Mouse (Mus musculus) heart, adult 18-20 months (tissue): ENCODE results near the gene Olfr1425. TPM values are rescaled to one million over a fixed set of nuclear protein-coding genes. Genes with fewer than 3 reads are reported as not detected.
"Not testable (repeated sequence)": the region's sequence is repeated elsewhere in the genome, so short reads cannot be mapped to it uniquely, and the experiment has no call there.

Source experiments
- DNase-seq, 2 experiments: peaks; one replicate each; pipeline ENCODE4 v3.0.0; 2021 to 2022; ENCODE audit warnings: mixed read lengths in 1 of 2
- long read RNA-seq, 2 experiments: library from polyadenylated mRNA; stranded (forward); transcript quantifications; one replicate each; pipeline ENCODE4 v2.0.0; 2021
- total RNA-seq, 2 experiments: library from RNA; stranded (reverse); gene quantifications; 2 replicates each; pipeline ENCODE4 v1.2.3; 2021

The Olfr1425 gene
- not detected for total RNA-seq
- long read RNA-seq, experiment 1: 0 reads
- long read RNA-seq, experiment 2: 0 reads

- not testable (repeated sequence) for DNase-seq
These were observed at the start of gene Olfr1425 for GRCm38 (mm10) chr19:12077631-12078030. Olfr1425 (minus strand) TSS chr19:12077731.

- no peak for DNase-seq
These were observed 45.6 kb upstream of the Olfr1425 start, which contains the start of gene Olfr76 for GRCm38 (mm10) chr19:12123103-12123502. Olfr76 (minus strand) TSS chr19:12123203.

GRCm38 (mm10) chr19:12116464-12116863, 38.9 kb upstream of the Olfr1425 start:
- DNase-seq: no peak

- DNase-seq: no peak
These were observed 38.3 kb upstream of the Olfr1425 start, which contains the start of gene Olfr1428 for GRCm38 (mm10) chr19:12115797-12116196. Olfr1428 (minus strand) TSS chr19:12115897.

- DNase-seq: no peak
These were observed 36.3 kb upstream of the Olfr1425 start for GRCm38 (mm10) chr19:12113807-12114206.

- no peak for DNase-seq
These were observed 27.0 kb upstream of the Olfr1425 start for GRCm38 (mm10) chr19:12104541-12104940.

- no peak for DNase-seq
These were observed 25.7 kb upstream of the Olfr1425 start, which contains the start of gene Olfr1427 for GRCm38 (mm10) chr19:12103234-12103633. Olfr1427 (minus strand) TSS chr19:12103334.

- no peak for DNase-seq
These were observed 14.4 kb upstream of the Olfr1425 start, which contains the start of gene Olfr1426 for GRCm38 (mm10) chr19:12091913-12092312. Olfr1426 (minus strand) TSS chr19:12092013.

- not testable (repeated sequence) for DNase-seq
These were observed 8.0 kb downstream of the Olfr1425 start for GRCm38 (mm10) chr19:12069546-12069945.

- not testable (repeated sequence) for DNase-seq
These were observed 9.7 kb downstream of the Olfr1425 start for GRCm38 (mm10) chr19:12067806-12068205.

- not testable (repeated sequence) for DNase-seq
These were observed 14.9 kb downstream of the Olfr1425 start, which contains the start of gene Olfr1424 for GRCm38 (mm10) chr19:12062582-12062981. Olfr1424 (minus strand) TSS chr19:12062682.

- DNase-seq: no peak
These were observed 34.4 kb downstream of the Olfr1425 start for GRCm38 (mm10) chr19:12043163-12043562.

GRCm38 (mm10) chr19:12041217-12041616, 36.3 kb downstream of the Olfr1425 start, which contains the start of gene Olfr1423:
Olfr1423 (minus strand) TSS chr19:12041317.
- no peak for DNase-seq

- no peak for DNase-seq
These were observed 39.8 kb downstream of the Olfr1425 start for GRCm38 (mm10) chr19:12037727-12038126.

- no peak for DNase-seq
These were observed 50.9 kb downstream of the Olfr1425 start for GRCm38 (mm10) chr19:12026606-12027005.

GRCm38 (mm10) chr19:12025333-12025732, 52.2 kb downstream of the Olfr1425 start:
- DNase-seq: no peak

- DNase-seq: peak; percentile 9 to 42
These were observed 53.4 kb downstream of the Olfr1425 start for GRCm38 (mm10) chr19:12024149-12024548.

Other genes starting within 250 kb of the Olfr1425 start
- not detected for gene Olfr1417, start 238.5 kb downstream of the Olfr1425 start, total RNA-seq
- not detected for gene Olfr1418, start 216.7 kb downstream of the Olfr1425 start, total RNA-seq
- gene Olfr1419, start 202.6 kb downstream of the Olfr1425 start, total RNA-seq: not detected
- gene Olfr1420, start 191.2 kb downstream of the Olfr1425 start, total RNA-seq: not detected
- gene Patl1, start 165.3 kb downstream of the Olfr1425 start, total RNA-seq: 10 to 100 TPM; 24.7 to 27.3 TPM
- 10 to 100 TPM; 97.2 to 99.2 TPM for gene Osbp, start 111.8 kb downstream of the Olfr1425 start, total RNA-seq
- gene Olfr1423, start 36.4 kb downstream of the Olfr1425 start, total RNA-seq: not detected
- gene Olfr1424, start 15.0 kb downstream of the Olfr1425 start, total RNA-seq: not detected
- gene Olfr1426, start 14.3 kb upstream of the Olfr1425 start, total RNA-seq: not detected
- gene Olfr1427, start 25.6 kb upstream of the Olfr1425 start, total RNA-seq: not detected
- not detected for gene Olfr1428, start 38.2 kb upstream of the Olfr1425 start, total RNA-seq
- gene Olfr76, start 45.5 kb upstream of the Olfr1425 start, total RNA-seq: not detected
- gene Olfr1555-ps1, start 92.4 kb upstream of the Olfr1425 start, total RNA-seq: not detected
- gene Olfr1431, start 122.9 kb upstream of the Olfr1425 start, total RNA-seq: not detected
- not detected for gene Olfr1432, start 154.9 kb upstream of the Olfr1425 start, total RNA-seq
- not detected for gene Olfr262, start 163.9 kb upstream of the Olfr1425 start, total RNA-seq
- gene Olfr235, start 183.3 kb upstream of the Olfr1425 start, total RNA-seq: not detected
- gene Olfr1434, start 202.1 kb upstream of the Olfr1425 start, total RNA-seq: not detected
- gene Olfr1436, start 221.4 kb upstream of the Olfr1425 start, total RNA-seq: not detected
- not detected for gene Olfr1437, start 247.4 kb upstream of the Olfr1425 start, total RNA-seq